Mouse (Mus musculus) MEL (cell line): ENCODE results near the gene 9430097D07Rik. TPM values are rescaled to one million over a fixed set of nuclear protein-coding genes. Genes with fewer than 3 reads are reported as not detected.

ENCODE experiments used
- DNase-seq: peaks from one replicate; pipeline ENCODE4 v3.0.0; 2011; ENCODE audit warnings: low read depth, low spot score
- H3K27ac ChIP-seq: 2 replicates; pipeline ENCODE4 v1.5.1; 2012; ENCODE audit warnings: low read depth, mild to moderate bottlenecking, control low read depth, low read length, moderate library complexity; ENCODE audit not compliant: control insufficient read depth
- H3K27me3 ChIP-seq, 2 experiments: fragments of 150-350 bp in 1 of 2; sonication (generic) in 1 of 2; 2 replicates each; pipeline ENCODE4 v1.6.1; 2012; ENCODE audit warnings: low read length in 2 of 2, mild to moderate bottlenecking in 2 of 2, improper control_type of control experiment in 1 of 2, moderate library complexity in 1 of 2; ENCODE audit not compliant: insufficient read depth in 2 of 2, control insufficient read depth in 1 of 2
- H3K36me3 ChIP-seq, 2 experiments: 2 replicates each; pipeline ENCODE4 v1.6.1; 2012 to 2014; ENCODE audit warnings: low read length in 2 of 2, improper control_type of control experiment in 1 of 2, inconsistent platforms in 1 of 2, mild to moderate bottlenecking in 1 of 2; ENCODE audit not compliant: insufficient read depth in 2 of 2, control insufficient read depth in 1 of 2
- H3K4me1 ChIP-seq, 2 experiments: fragments of 150-350 bp in 1 of 2; sonication (generic) in 1 of 2; 2 replicates each; pipeline ENCODE4 v1.6.1; 2012; ENCODE audit warnings: low read length in 2 of 2, improper control_type of control experiment in 1 of 2, mild to moderate bottlenecking in 1 of 2; ENCODE audit not compliant: insufficient read depth in 2 of 2, control insufficient read depth in 1 of 2
- H3K4me3 ChIP-seq, 2 experiments: fragments of 150-350 bp in 1 of 2; sonication (generic) in 1 of 2; 2 replicates each; pipeline ENCODE4 v1.5.1; 2012; ENCODE audit warnings: low read depth in 2 of 2, low read length in 2 of 2, mild to moderate bottlenecking in 2 of 2, moderate library complexity in 2 of 2, control low read depth in 1 of 2, improper control_type of control experiment in 1 of 2; ENCODE audit not compliant: control insufficient read depth in 1 of 2, insufficient read depth in 1 of 2
- H3K79me2 ChIP-seq: 2 replicates; pipeline ENCODE4 v1.6.1; 2012; ENCODE audit warnings: mild to moderate bottlenecking, low read length, moderate library complexity; ENCODE audit not compliant: control insufficient read depth, poor library complexity, insufficient read depth
- H3K9ac ChIP-seq: 2 replicates; pipeline ENCODE4 v1.6.1; 2012; ENCODE audit warnings: low read depth, mild to moderate bottlenecking, control low read depth, low read length, moderate library complexity; ENCODE audit not compliant: control insufficient read depth, poor library complexity, severe bottlenecking
- H3K9me3 ChIP-seq: fragments of 150-350 bp; sonication (generic); replicated peaks from 2 replicates; pipeline ENCODE4 v1.6.1; 2012; ENCODE audit warnings: mild to moderate bottlenecking, low read length, improper control_type of control experiment, moderate library complexity; ENCODE audit not compliant: insufficient read depth
- E2F4 ChIP-seq: IDR thresholded peaks from 2 replicates; pipeline ENCODE4 v1.6.1; 2011; ENCODE audit warnings: low read depth, low read length, improper control_type of control experiment, borderline replicate concordance
- ETS1 ChIP-seq: IDR thresholded peaks from 2 replicates; pipeline ENCODE4 v1.6.1; 2012; ENCODE audit warnings: low read depth, mild to moderate bottlenecking, inconsistent platforms, low read length, improper control_type of control experiment, moderate library complexity
- HCFC1 ChIP-seq: IDR thresholded peaks from 2 replicates; pipeline ENCODE4 v1.6.1; 2012; ENCODE audit warnings: low read depth, mild to moderate bottlenecking, inconsistent platforms, low read length, improper control_type of control experiment, moderate library complexity
- JUND ChIP-seq: IDR thresholded peaks from 2 replicates; pipeline ENCODE4 v1.6.1; 2011; ENCODE audit warnings: low read depth, mild to moderate bottlenecking, improper control_type of control experiment, low read length
- MAX ChIP-seq: IDR thresholded peaks from 2 replicates; pipeline ENCODE4 v1.6.1; 2011; ENCODE audit warnings: low read length, improper control_type of control experiment
- MXI1 ChIP-seq: IDR thresholded peaks from 2 replicates; pipeline ENCODE4 v1.6.1; 2011; ENCODE audit warnings: mild to moderate bottlenecking, low read depth, low read length, improper control_type of control experiment
- NELFE ChIP-seq: IDR thresholded peaks from 2 replicates; pipeline ENCODE4 v1.6.1; 2011; ENCODE audit warnings: low read depth, low read length, improper control_type of control experiment
- POLR2AphosphoS2 ChIP-seq: IDR thresholded peaks from 2 replicates; pipeline ENCODE4 v1.6.1; 2011; ENCODE audit warnings: low read length, improper control_type of control experiment
- POLR2AphosphoS5 ChIP-seq: IDR thresholded peaks from 2 replicates; pipeline ENCODE4 v1.6.1; 2012; ENCODE audit warnings: low read depth, borderline replicate concordance, mild to moderate bottlenecking, inconsistent platforms, low read length, moderate library complexity, mixed read lengths
- SMC3 ChIP-seq: IDR thresholded peaks from 2 replicates; pipeline ENCODE4 v1.6.1; 2011; ENCODE audit warnings: low read depth, low read length, improper control_type of control experiment
- TBP ChIP-seq: IDR thresholded peaks from 2 replicates; pipeline ENCODE4 v1.8.0; 2011; ENCODE audit warnings: low read depth, low read length, improper control_type of control experiment
- UBTF ChIP-seq: IDR thresholded peaks from 2 replicates; pipeline ENCODE4 v1.6.1; 2012; ENCODE audit warnings: low read depth, mild to moderate bottlenecking, inconsistent platforms, low read length, improper control_type of control experiment, moderate library complexity, borderline replicate concordance; ENCODE audit not compliant: insufficient read depth
- USF1 ChIP-seq: IDR thresholded peaks from 2 replicates; pipeline ENCODE4 v1.6.1; 2014; ENCODE audit warnings: low read depth, mild to moderate bottlenecking, inconsistent platforms, low read length, improper control_type of control experiment, moderate library complexity
- ZC3H11A ChIP-seq: IDR thresholded peaks from 2 replicates; pipeline ENCODE4 v1.6.1; 2012; ENCODE audit warnings: low read depth, mild to moderate bottlenecking, inconsistent platforms, low read length, improper control_type of control experiment
- ZKSCAN1 ChIP-seq: IDR thresholded peaks from 2 replicates; pipeline ENCODE4 v1.6.1; 2012; ENCODE audit warnings: low read depth, mild to moderate bottlenecking, inconsistent platforms, low read length, improper control_type of control experiment, moderate library complexity
- ZNF384 ChIP-seq: IDR thresholded peaks from 2 replicates; pipeline ENCODE4 v1.6.1; 2012; ENCODE audit warnings: low read depth, mild to moderate bottlenecking, inconsistent platforms, low read length, improper control_type of control experiment
- polyA plus RNA-seq, 2 experiments: library from polyadenylated mRNA; stranded (reverse) in 1 of 2; unstranded in 1 of 2; fragments of >175 nt in 1 of 2; fragments of >200 nt in 1 of 2; gene quantifications; 2 replicates each; pipeline versions ENCODE4 v1.2.1 to v1.2.4; 2012; ENCODE audit warnings: low replicate concordance in 2 of 2, low read depth in 1 of 2; ENCODE audit not compliant: insufficient read length in 2 of 2, insufficient read depth in 1 of 2, missing spikeins in 1 of 2
- total RNA-seq: library from RNA; depleted of rRNA; stranded (reverse); fragments of 300-350 nt; gene quantifications from 2 replicates; pipeline ENCODE4 v1.2.3, GENCODE M21; 2012

The 9430097D07Rik gene
- total and polyA plus RNA-seq, 3 experiments: 0.11 to 0.12 TPM; not detected in 1

GRCm38 (mm10) chr2:32574497-32574896 is 987 bp downstream of the 9430097D07Rik start, which contains the start of gene Pip5kl1:
Pip5kl1 (plus strand) TSS chr2:32574797.
- H3K27ac ChIP-seq: no peak within 1 kb of the TSS
- H3K27me3 ChIP-seq: no peaks in the 10 kb centered on the region
- H3K9me3 ChIP-seq: no peaks in the 10 kb centered on the region
- peaks cover 15% of the 10 kb centered on the region for H3K79me2 ChIP-seq
- DNase-seq: no peak
- H3K4me3 ChIP-seq: no peak within 1 kb of the TSS
- peaks cover 0 to 6% of the 10 kb centered on the region in 2 experiments; a peak in 1 of 4 replicates for H3K36me3 ChIP-seq
- TF ChIP-seq MXI1 (no peak), POLR2AphosphoS2 (0 out of 2 replicates have a peak, but pooled peaks have one; percentile 37)
- peaks cover 3 to 7% of the 10 kb centered on the region in 2 experiments; a peak in 2 of 4 replicates for H3K4me1 ChIP-seq
- H3K9ac ChIP-seq: no peak within 1 kb of the TSS

- no peak overlapping the region for H3K4me3 ChIP-seq
- H3K36me3 ChIP-seq: peaks cover 0 to 6% of the 10 kb centered on the region in 2 experiments; a peak in 1 of 4 replicates
- H3K9ac ChIP-seq: no peak overlapping the region
- H3K27me3 ChIP-seq: no peaks in the 10 kb centered on the region
- peaks cover 3 to 7% of the 10 kb centered on the region in 2 experiments; a peak in 2 of 4 replicates for H3K4me1 ChIP-seq
- H3K79me2 ChIP-seq: peaks cover 15% of the 10 kb centered on the region
- DNase-seq: no peak
- no peak overlapping the region for H3K27ac ChIP-seq
- H3K9me3 ChIP-seq: no peaks in the 10 kb centered on the region
- TF ChIP-seq MAX (no peak), HCFC1 (no peak), ZC3H11A (no peak), ZNF384 (no peak), E2F4 (no peak), ETS1 (no peak), POLR2AphosphoS5 (no peak), NELFE (no peak), SMC3 (no peak), USF1 (no peak), TBP (no peak), JUND (no peak), UBTF (no peak), ZKSCAN1 (no peak)
Observed at GRCm38 (mm10) chr2:32572196-32572595, 3.3 kb downstream of the 9430097D07Rik start.
